ENCODE assay signal across 17 mouse cellular contexts in genomic region chr13:19604916-19605315, GRCm38 (mm10). TPM values are rescaled to one million over a fixed set of nuclear protein-coding genes. Genes with fewer than 3 reads are reported as not detected.
"Had no signal": no experiment of that assay in that cellular context is flagged by ENCODE, and none has a peak within 500 bp of the region (broad histone marks: within the 10 kb centered on the region; RNA-seq: fewer than 3 reads in every experiment).

No protein-coding gene starts in this region.

- H3K4me3 ChIP-seq: kidney, embryonic 15.5 days; left cerebral cortex, adult 2 months; liver, embryonic 15.5 days; megakaryocyte, embryonic 14.5 days; stomach, embryonic 15.5 days had no signal

- H3K27ac ChIP-seq: kidney, embryonic 15.5 days; left cerebral cortex, adult 2 months; liver, embryonic 15.5 days; macrophage; stomach, embryonic 15.5 days had no signal

- H3K36me3 ChIP-seq: kidney, embryonic 15.5 days; liver, embryonic 15.5 days; stomach, embryonic 15.5 days had no signal

- H3K9ac ChIP-seq: kidney, embryonic 15.5 days; liver, embryonic 15.5 days; lung, embryonic 14.5 days; stomach, embryonic 15.5 days had no signal

- ATAC-seq: intestine, postnatal 0 days; lung, postnatal 0 days had no signal

- H3K27me3 ChIP-seq: kidney, embryonic 15.5 days; liver, embryonic 15.5 days; megakaryocyte, embryonic 14.5 days; stomach, embryonic 15.5 days had no signal

- H3K9me3 ChIP-seq: kidney, embryonic 15.5 days; liver, embryonic 15.5 days; megakaryocyte, embryonic 14.5 days; stomach, embryonic 15.5 days had no signal

- H3K4me1 ChIP-seq: kidney, embryonic 15.5 days; megakaryocyte, embryonic 14.5 days; stomach, embryonic 15.5 days had no signal

- H3K4me2 ChIP-seq: kidney, embryonic 15.5 days; liver, embryonic 15.5 days; lung, embryonic 14.5 days; midbrain, embryonic 11.5 days; stomach, embryonic 15.5 days had no signal

- DNase-seq: kidney, adult 8-10 months; kidney, postnatal 10 days; kidney, postnatal 36 days; layer of hippocampus, postnatal 36 days; lung, embryonic 14.5 days; midbrain, embryonic 14.5 days; thymus, adult 18-20 months; thymus, postnatal 36 days had no signal

RNA-seq across cellular contexts. Expression of gene Sfrp4, which starts 18.0 kb away (rescaled TPM):
- polyA plus RNA-seq: macrophage had no signal
